Mouse (Mus musculus) heart, embryonic 15.5 days (tissue): Measurements from ENCODE around the gene 1700092M07Rik. TPM values are rescaled to one million over a fixed set of nuclear protein-coding genes. Genes with fewer than 3 reads are reported as not detected.
A peak's percentile ranks its signal among the peaks of the same experiment; 100 is the strongest.
"Not testable (repeated sequence)": the region's sequence is repeated elsewhere in the genome, so short reads cannot be mapped to it uniquely, and the experiment has no call there.

Experiments used
- ATAC-seq: fragments of 200-750 bp; cut with Nextera tagmentation; replicated peaks from 2 replicates; pipeline ENCODE4 v1.8.0; 2017; ENCODE audit warnings: low read depth, moderate TSS enrichment; ENCODE audit not compliant: insufficient number of reproducible peaks, insufficient read depth, low FRiP score
- H3K27ac ChIP-seq: fragments of 300-500 bp; sonication (generic); 2 replicates; pipeline ENCODE4 v1.5.1; 2015; ENCODE audit warnings: mild to moderate bottlenecking, inconsistent platforms
- H3K27me3 ChIP-seq: fragments of 300-500 bp; sonication (generic); 2 replicates; pipeline ENCODE4 v1.6.1; 2015; ENCODE audit warnings: inconsistent platforms
- H3K36me3 ChIP-seq: fragments of 300-500 bp; sonication (generic); 2 replicates; pipeline ENCODE4 v1.6.1; 2015; ENCODE audit warnings: mild to moderate bottlenecking, inconsistent platforms
- H3K4me1 ChIP-seq: fragments of 300-500 bp; sonication (generic); replicated peaks from 2 replicates; pipeline ENCODE4 v1.6.1; 2015; ENCODE audit warnings: inconsistent platforms
- H3K4me2 ChIP-seq: fragments of 300-500 bp; sonication (generic); 2 replicates; pipeline ENCODE4 v1.6.1; 2015; ENCODE audit warnings: inconsistent platforms, mild to moderate bottlenecking, moderate library complexity
- H3K4me3 ChIP-seq: fragments of 300-500 bp; sonication (generic); 2 replicates; pipeline ENCODE4 v1.5.1; 2015; ENCODE audit warnings: mild to moderate bottlenecking, inconsistent platforms
- H3K9ac ChIP-seq: fragments of 300-500 bp; sonication (generic); 2 replicates; pipeline ENCODE4 v1.6.1; 2015; ENCODE audit warnings: mild to moderate bottlenecking, inconsistent platforms
- H3K9me3 ChIP-seq: fragments of 300-500 bp; sonication (generic); replicated peaks from 2 replicates; pipeline ENCODE4 v1.6.1; 2016; ENCODE audit warnings: inconsistent platforms
- WGBS: fragments of 180-500 bp; shearing (Covaris S2); methylation state at CpG from one replicate; pipeline ENCODE4 v1.1.7; 2015; ENCODE audit warnings: mixed read lengths; 5-methylcytosine and 5-hydroxymethylcytosine counted together
- polyA plus RNA-seq: library from polyadenylated mRNA; unstranded; fragments of >200 nt; fragmentation: Nextera tagmentation; extraction: Ambion mirVana; gene quantifications from 2 replicates; pipeline ENCODE4 v1.2.1, GENCODE M21; 2015

The 1700092M07Rik gene
- polyA plus RNA-seq, 1 experiment from 2014 or later, result 0.69 TPM

DNA sequence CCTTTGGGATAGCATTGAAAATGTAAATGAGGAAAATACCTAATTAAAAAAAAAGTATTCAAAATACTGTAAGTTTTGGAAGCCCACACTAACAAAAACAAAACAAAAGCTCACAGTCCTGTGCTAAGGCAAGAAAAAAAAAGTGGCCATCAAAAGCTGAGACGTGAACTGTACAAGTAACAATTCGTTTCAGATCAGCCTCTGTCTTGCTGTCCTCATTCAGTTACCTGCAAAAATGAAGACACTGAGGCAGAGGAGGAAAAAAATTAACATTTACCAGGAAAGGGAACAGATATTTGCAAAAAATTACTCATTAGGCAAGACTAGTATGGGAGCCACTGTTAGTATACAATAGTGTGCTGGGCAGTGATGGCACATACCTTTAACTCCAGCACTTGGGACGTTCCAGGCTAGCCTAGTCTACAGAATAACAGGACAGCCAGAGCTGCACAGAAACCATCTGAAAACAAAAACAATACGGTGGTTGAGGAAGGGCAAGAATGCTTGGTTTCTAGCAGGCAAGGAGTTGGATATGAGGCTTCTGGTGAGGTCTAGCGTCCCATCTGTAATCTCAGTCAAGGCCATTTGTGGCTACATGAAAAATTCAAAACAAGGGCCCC lies 12.9 kb upstream of the 1700092M07Rik start:
- no peak overlapping the region for H3K4me3 ChIP-seq
- peaks cover 28% of the 10 kb centered on the region for H3K36me3 ChIP-seq
- no peaks in the 10 kb centered on the region for H3K27me3 ChIP-seq
- H3K9me3 ChIP-seq, result no peaks in the 10 kb centered on the region
- WGBS, result 24% methylated on average over 5 of the region's 5 CpGs
- H3K4me1 ChIP-seq, result peaks cover 17% of the 10 kb centered on the region
- H3K9ac ChIP-seq, result no peak overlapping the region
- H3K4me2 ChIP-seq, result no peak overlapping the region
- no peak overlapping the region for H3K27ac ChIP-seq
- ATAC-seq, result no peak

DNA sequence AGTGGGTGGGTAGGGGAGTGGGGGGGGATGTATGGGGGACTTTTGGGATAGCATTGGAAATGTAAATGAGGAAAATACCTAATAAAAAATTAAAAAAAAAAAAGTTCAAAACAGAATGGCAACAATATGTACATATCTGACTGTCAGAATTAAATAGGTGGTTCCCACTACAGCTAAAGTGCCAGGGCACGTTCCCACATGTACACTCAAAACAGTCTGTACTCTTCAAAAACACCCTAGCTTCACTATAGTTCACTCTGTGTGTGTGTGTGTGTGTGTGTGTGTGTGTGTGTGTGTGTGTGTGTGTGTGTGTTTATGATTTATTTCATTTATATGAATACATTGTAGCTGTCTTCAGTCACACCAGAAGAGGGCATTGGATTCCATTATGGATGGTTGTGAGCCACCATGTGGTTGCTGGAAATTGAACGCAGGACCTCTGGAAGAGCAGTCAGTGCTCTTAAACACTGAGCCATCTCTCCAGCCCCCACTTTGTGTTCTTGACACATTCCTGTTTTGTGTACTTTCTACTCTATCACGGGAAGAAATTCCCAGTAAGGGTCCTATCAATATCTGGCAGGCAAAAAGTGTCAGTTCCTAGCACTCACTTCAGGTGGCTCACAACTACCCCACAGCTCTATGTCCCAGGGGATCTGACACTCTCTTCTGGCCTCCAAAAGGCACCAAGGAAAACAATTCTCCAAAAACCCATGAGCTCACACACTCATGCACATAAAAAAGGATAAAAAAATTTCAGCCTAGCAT lies 12.0 kb upstream of the 1700092M07Rik start:
- H3K4me2 ChIP-seq, H3K27ac ChIP-seq, H3K9ac ChIP-seq, H3K4me3 ChIP-seq, H3K9me3 ChIP-seq, H3K27me3 ChIP-seq, ATAC-seq: not testable (repeated sequence)
- H3K4me1 ChIP-seq, result peaks cover 17% of the 10 kb centered on the region
- H3K36me3 ChIP-seq, result peaks cover 28% of the 10 kb centered on the region
- WGBS, result 45% methylated on average over 3 of the region's 3 CpGs

DNA sequence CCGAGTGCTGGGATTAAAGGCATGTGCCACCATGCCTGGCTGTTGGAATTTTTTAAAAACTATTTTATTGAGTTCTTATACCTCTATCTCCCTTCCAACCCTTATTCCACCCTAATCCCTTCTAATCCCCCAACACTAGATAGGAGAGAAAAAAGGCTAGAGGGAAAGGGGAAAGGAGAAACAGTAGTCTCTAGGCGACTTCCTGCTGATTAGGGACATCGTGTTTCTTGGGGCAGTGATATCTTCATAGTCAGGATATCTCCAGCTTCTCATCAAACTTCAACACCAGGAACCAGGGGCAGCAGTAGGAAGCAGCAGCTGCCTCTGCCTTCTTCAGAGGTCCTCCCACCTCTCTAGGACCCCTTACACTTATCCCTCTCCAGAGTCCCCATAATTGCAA lies 6.2 kb upstream of the 1700092M07Rik start:
- H3K4me1 ChIP-seq, result peaks cover 13% of the 10 kb centered on the region
- H3K4me3 ChIP-seq, result no peak overlapping the region
- H3K9ac ChIP-seq, result no peak overlapping the region
- no peak overlapping the region for H3K4me2 ChIP-seq
- no peaks in the 10 kb centered on the region for H3K9me3 ChIP-seq
- no peak for ATAC-seq
- WGBS, result 43% methylated on average over 3 of the region's 3 CpGs
- no peaks in the 10 kb centered on the region for H3K27me3 ChIP-seq
- no peak overlapping the region for H3K27ac ChIP-seq
- H3K36me3 ChIP-seq, result peaks cover 16% of the 10 kb centered on the region

DNA sequence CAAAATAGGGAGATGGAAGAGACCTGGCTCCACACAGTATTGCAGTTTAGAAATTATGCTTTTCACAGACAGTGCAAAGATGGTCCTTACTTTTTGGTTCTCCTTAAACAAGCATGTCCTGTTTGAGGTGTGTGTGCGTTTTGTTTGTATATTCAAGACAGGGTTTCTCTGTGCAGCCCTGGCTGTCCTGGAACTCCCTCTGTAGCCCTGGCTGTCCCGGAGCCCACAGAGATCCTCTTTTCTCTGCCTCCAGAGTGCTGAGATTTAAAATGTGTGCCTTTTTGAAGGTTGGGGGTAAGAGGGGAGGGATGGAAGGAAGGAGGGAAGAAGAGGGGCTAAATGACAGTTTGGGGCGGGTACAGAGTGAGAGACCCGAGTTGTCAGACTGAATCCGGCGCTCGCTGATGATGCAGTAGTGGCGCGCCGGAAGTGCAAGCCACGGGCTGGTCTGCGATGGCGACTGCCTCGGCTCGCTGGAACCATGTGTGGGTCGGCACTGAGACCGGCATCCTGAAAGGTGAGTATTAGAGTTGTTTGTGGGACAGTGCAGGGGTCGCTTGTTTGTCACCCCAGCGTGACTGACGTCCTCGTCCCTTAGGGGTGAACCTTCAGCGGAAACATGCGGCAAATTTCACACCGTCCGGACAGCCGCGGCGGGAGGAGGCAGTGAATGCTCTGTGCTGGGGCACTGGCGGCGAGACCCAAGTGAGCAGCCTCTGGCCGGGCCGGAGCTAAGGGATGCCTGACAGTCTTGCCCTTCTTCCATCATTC lies 4.9 kb upstream of the 1700092M07Rik start, which contains the start of gene Wdr74:
TSS of gene Wdr74 (plus strand) at position 439 of the 771 bp plus-strand sequence.
- peak within 1 kb of the TSS; percentile 78 for H3K4me2 ChIP-seq
- H3K4me3 ChIP-seq, result peak within 1 kb of the TSS; percentile 86
- H3K27ac ChIP-seq, result peak within 1 kb of the TSS; percentile 71
- H3K27me3 ChIP-seq, result no peaks in the 10 kb centered on the region
- peaks cover 29% of the 10 kb centered on the region for H3K36me3 ChIP-seq
- H3K9me3 ChIP-seq, result no peaks in the 10 kb centered on the region
- WGBS, result under 1% methylated on average over 32 of the region's 32 CpGs
- peak; percentile 86 for ATAC-seq
- H3K9ac ChIP-seq, result peak within 1 kb of the TSS; percentile 72
- peaks cover 17% of the 10 kb centered on the region for H3K4me1 ChIP-seq

- no peak; the same call in 1 of the 2 replicates for ATAC-seq
- Histone ChIP-seq H3K9me3 (no peaks in the 10 kb centered on the region), H3K36me3 (peaks cover 29% of the 10 kb centered on the region), H3K27me3 (no peaks in the 10 kb centered on the region), H3K9ac (peak overlapping the region; percentile 72), H3K27ac (peak overlapping the region; percentile 71), H3K4me1 (peaks cover 21% of the 10 kb centered on the region), H3K4me2 (peak overlapping the region; percentile 78), H3K4me3 (peak overlapping the region; percentile 86)
- WGBS, result 2% methylated on average over 11 of the region's 11 CpGs
Measured at GRCm38 (mm10) chr19:8736160-8736467, 4.4 kb upstream of the 1700092M07Rik start.

DNA sequence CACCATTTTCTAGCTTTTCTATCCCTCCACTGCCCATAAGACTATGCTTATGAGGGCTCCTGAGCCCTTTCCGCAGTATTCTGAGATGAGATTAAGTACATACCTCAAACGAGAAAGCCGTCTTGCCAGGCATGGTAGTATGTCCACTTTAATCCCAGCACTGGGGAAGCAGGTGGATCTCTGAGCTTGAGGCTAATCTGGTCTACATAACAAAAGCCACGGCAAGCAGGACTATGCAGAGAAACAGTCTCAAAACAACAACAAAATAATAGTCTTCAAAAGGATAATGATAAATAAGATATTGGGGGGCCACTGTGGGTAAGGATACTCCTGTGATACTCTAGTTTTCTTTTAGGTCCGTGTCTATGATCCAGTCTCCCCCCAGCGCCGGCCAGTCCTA lies 1.6 kb upstream of the 1700092M07Rik start:
- Histone ChIP-seq H3K4me2 (no peak overlapping the region), H3K27me3 (no peaks in the 10 kb centered on the region), H3K9ac (no peak overlapping the region), H3K27ac (no peak overlapping the region), H3K4me3 (no peak overlapping the region), H3K9me3 (no peaks in the 10 kb centered on the region), H3K36me3 (peaks cover 42% of the 10 kb centered on the region), H3K4me1 (peaks cover 34% of the 10 kb centered on the region)
- no peak for ATAC-seq
- WGBS, result 89% methylated on average over 7 of the region's 7 CpGs

- Histone ChIP-seq H3K36me3 (peaks cover 49% of the 10 kb centered on the region), H3K4me3 (no peak overlapping the region), H3K4me1 (peaks cover 34% of the 10 kb centered on the region), H3K4me2 (no peak overlapping the region), H3K27ac (no peak overlapping the region), H3K27me3 (no peaks in the 10 kb centered on the region), H3K9me3 (no peaks in the 10 kb centered on the region), H3K9ac (no peak overlapping the region)
- WGBS, result 89% methylated on average over 6 of the region's 6 CpGs
- ATAC-seq, result no peak
Measured at GRCm38 (mm10) chr19:8739646-8740045, 872 bp upstream of the 1700092M07Rik start.

DNA sequence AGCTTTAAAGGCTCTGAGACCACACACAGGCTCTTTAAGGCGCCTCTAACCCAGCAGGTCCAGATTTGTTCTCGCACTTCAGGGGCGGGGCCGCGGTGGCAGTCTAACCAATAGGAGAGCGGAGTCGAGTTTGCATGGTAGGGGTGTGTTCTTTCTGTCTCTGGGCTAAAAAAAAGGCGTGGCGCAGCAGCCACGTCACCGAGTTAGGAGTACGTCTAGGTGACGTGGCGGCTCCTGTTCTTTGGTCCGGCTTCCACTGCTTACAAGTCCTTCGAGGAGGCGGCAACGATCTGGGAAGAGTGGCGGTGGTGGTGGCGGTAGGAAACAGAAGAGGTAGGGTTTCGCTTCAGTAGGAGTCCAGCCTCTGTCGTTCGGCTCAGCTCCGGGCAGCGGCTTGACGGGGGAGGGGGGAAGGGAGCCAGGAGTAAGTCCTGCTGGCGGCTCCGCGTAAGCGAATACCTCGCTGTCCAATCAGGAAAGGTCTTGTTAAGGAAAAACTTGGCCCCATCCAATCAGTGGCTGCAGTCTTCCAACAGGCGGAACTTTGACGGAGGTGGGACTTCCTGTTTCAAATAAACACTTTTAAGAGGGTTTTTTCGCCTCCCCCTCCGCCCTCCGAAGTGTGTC lies 838 bp downstream of the 1700092M07Rik start, which contains the start of gene Stx5a:
TSS of gene Stx5a (plus strand) at position 171 of the 627 bp plus-strand sequence.
- no peaks in the 10 kb centered on the region for H3K9me3 ChIP-seq
- H3K9ac ChIP-seq, result peak within 1 kb of the TSS; percentile 91
- H3K27me3 ChIP-seq, result no peaks in the 10 kb centered on the region
- H3K36me3 ChIP-seq, result peaks cover 67% of the 10 kb centered on the region
- peaks cover 29% of the 10 kb centered on the region for H3K4me1 ChIP-seq
- peak within 1 kb of the TSS; percentile 90 for H3K4me2 ChIP-seq
- peak within 1 kb of the TSS; percentile 87 for H3K4me3 ChIP-seq
- WGBS, result under 1% methylated on average over 36 of the region's 36 CpGs
- peak; percentile 97 for ATAC-seq
- peak within 1 kb of the TSS; percentile 96 for H3K27ac ChIP-seq

GRCm38 (mm10) chr19:8742176-8742575 lies 1.7 kb downstream of the 1700092M07Rik start:
- peaks cover 75% of the 10 kb centered on the region for H3K36me3 ChIP-seq
- peak overlapping the region; percentile 90 for H3K4me2 ChIP-seq
- no peaks in the 10 kb centered on the region for H3K9me3 ChIP-seq
- peak overlapping the region; percentile 87 for H3K4me3 ChIP-seq
- peaks cover 22% of the 10 kb centered on the region for H3K4me1 ChIP-seq
- 8% methylated on average over 14 of the region's 14 CpGs for WGBS
- H3K9ac ChIP-seq, result peak overlapping the region; percentile 91
- H3K27ac ChIP-seq, result peak overlapping the region; percentile 96
- no peak for ATAC-seq
- no peaks in the 10 kb centered on the region for H3K27me3 ChIP-seq

DNA sequence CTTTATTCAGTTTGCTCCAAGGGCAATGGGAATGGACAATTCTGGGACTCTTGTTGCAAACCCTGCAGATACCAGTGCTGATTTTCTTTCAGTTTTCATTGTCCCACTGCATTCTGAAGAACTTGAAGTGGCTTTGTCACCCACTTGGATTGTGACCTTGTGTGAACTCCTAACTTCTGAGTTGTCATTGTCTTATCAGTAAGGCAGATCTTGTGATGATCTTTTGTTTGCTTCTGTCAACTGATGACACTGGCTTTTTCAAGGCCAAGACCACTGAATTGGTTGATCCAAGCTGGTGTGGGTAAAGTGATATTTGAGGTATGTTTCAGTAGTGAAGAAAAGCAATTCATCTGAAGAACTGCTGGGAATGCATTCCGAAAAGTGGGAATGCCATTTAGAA lies 4.9 kb downstream of the 1700092M07Rik start:
- H3K9me3 ChIP-seq, result no peaks in the 10 kb centered on the region
- no peak overlapping the region for H3K27ac ChIP-seq
- H3K4me2 ChIP-seq, result no peak overlapping the region
- no peak overlapping the region for H3K4me3 ChIP-seq
- H3K27me3 ChIP-seq, result no peaks in the 10 kb centered on the region
- H3K9ac ChIP-seq, result no peak overlapping the region
- peaks cover 80% of the 10 kb centered on the region for H3K36me3 ChIP-seq
- WGBS, result 94% methylated on average over 1 of the region's 1 CpGs
- no peak for ATAC-seq
- H3K4me1 ChIP-seq, result peaks cover 19% of the 10 kb centered on the region

- WGBS, result 68% methylated on average over 2 of the region's 2 CpGs
- no peak for ATAC-seq
Measured at GRCm38 (mm10) chr19:8747368-8747767, 6.8 kb downstream of the 1700092M07Rik start.

More at GRCm38 (mm10) chr19:8747368-8747767, 6.8 kb downstream of the 1700092M07Rik start:
- no peaks in the 10 kb centered on the region for H3K9me3 ChIP-seq
- H3K4me2 ChIP-seq, result no peak overlapping the region
- peaks cover 94% of the 10 kb centered on the region for H3K36me3 ChIP-seq
- H3K4me1 ChIP-seq, result peaks cover 9% of the 10 kb centered on the region
- H3K4me3 ChIP-seq, result no peak overlapping the region
- H3K27me3 ChIP-seq, result no peaks in the 10 kb centered on the region
- H3K9ac ChIP-seq, result no peak overlapping the region
- no peak overlapping the region for H3K27ac ChIP-seq
